Mouse (Mus musculus) kidney, postnatal 36 days (tissue): ENCODE measurements at regions not wholly inside any gene's neighbourhood (a gene's known extent, or its start where the extent isn't known, plus 50 kb on each side); places are given as distances from the start of the nearest gene placed in this dataset.
"Not testable (repeated sequence)": the region's sequence is repeated elsewhere in the genome, so short reads cannot be mapped to it uniquely, and the experiment has no call there.

Experiments used
- DNase-seq, 2 experiments: peaks; one replicate each; pipeline ENCODE4 v3.0.0; 2021 to 2022; ENCODE audit warnings: mixed read lengths in 2 of 2

DNA sequence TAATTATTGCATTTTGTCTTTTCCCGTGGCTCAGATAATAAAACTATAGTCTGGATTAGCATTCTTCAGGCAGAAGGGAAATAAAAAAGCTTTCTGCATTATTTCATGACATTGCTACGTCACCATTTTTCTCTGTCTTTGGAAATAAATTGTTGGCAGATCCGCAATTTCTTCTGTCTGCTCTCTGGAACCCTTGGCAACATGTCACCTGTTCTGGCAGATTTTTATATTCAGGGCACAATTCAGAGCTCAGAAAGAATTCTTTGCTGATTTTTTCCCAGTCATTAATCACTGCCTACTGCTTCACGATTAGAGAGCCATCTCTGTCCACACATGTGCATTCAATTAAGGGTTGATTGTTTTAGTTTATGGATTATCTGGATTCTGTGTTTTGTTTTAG is 460.5 kb downstream of the Cdh8 start:
- no peak for DNase-seq

- no peak for DNase-seq
Observed at GRCm38 (mm10) chr8:98913159-98913777, 503.0 kb downstream of the Cdh8 start.

DNA sequence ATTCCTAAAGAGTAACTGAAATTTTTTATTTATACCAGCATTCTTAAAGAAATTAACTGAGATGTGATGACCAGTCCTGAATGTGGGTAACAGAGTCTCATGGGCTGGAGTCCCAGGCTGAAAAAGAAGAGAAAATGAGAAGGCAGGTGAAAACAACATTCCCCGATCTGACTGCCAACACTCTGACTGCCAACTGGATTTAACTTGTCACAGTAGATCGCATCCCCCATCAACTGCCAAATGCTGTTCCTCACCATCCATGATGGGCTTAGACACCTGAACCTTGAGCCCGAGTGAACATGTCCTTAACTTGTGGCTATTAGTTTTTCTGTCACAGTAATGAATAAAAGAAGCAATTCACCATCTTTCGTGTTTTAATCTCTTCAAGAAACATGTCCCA is 522.9 kb downstream of the Cdh8 start:
- DNase-seq = no peak

DNA sequence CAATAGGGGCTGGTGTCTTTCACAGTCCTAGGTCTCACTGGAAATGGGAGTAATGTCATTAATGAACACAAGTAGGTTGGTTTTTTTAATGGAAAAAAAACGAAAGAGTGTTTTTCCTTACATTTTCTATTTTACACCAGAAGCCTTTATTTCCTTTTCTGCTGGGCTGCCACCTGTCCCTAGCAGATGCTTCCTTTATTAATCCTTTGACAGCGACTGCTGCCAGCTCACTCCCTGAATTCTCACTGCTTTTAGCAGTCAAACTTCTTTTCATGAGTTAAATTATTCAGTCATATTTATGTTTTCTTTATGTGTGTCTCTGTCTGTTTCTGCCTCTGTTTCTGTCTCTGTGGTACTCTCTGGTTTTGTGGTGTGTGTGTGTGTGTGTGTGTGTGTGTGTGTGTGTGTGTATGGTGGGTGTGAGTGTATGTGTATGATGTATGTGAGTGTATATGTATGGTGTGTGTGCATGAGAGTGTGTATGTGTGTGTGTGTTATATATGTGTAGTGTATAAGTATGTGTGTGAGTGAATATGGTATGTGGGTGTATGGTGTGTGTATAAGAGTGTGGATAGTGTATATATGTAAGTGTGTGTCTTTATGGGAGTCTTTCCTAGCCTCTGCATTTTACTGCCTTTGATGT is 554.5 kb downstream of the Cdh8 start:
- DNase-seq = no peak

DNA sequence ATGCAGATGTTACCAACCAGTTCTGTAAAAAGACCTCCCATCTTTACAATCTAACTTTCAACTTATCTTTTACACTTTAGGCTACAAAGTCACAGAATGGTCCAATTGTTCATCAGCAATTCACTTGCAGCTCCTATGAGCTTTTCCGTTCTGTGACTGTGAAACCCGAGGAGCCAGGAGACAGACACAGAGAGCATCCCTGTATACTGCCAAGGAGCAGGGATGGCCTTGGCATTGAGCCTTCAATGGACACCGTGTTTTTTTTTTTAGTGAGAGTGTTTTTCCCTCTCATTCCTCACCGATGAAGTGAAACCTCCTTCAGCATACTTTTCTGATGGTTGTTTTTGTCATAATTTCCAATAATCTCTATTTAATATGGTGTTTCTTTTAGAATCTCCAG is 555.1 kb downstream of the Cdh8 start:
- no peak for DNase-seq

- no peak for DNase-seq
Observed at GRCm38 (mm10) chr8:98860416-98860815, 555.9 kb downstream of the Cdh8 start.

- DNase-seq = no peak
Observed at GRCm38 (mm10) chr8:98829515-98829914, 586.8 kb downstream of the Cdh8 start.

DNA sequence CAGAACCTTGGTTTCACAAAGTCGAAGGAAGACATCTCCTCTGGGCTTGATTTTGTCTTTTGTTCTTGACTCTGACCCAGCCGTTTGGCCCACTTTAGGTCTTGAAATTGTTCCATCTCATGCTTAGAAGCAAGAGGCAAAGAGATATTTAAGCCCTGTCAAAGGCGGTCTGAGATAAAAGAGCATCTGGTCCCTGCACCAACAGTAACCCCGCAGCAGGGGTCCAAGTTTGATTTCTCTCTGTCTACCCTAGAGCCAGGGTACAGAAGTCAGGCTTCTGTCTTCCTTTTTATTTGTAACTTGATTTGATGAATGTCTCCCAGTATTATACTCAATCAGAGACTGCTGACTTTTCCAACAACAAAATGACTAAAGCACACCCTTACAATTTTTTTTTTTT is 587.3 kb downstream of the Cdh8 start:
- DNase-seq = no peak

DNA sequence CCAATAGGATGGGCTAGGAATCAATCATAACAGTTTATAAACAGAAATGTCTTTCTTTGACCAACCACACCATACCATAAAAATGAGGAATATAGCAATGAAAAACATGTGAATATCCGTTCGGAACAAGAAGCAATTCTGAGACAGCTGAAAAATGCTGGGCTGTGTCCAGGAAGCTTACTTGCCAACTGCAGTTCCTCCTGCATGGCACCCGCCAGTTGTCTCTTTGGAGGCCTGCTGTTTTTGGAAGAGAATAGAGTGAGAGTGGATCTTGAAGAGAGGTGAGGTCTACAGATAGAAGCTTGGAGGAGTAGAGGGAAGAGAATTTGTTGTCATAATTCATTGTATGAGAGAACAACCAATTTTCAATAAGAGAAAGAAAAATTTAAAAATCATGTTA is 604.3 kb downstream of the Cdh8 start:
- no peak for DNase-seq

DNA sequence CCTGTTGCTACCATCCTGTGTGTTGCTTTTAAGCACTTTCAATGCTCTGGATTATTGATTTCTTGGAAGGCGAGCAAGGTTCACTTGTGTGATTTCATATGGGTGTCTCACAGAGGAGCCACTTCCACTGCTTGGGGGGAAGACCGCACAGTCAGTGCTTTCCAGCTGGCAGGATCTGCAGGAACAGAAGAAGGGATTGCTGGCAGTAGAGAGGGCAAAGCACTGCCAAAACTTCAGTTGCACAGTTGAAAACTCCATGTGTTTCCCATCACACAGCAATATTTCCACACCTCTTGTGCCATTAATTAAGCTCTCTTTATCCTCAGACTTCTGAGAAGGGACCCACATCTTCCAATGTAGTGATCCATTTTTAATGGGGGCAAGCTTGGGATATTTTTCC is 618.8 kb downstream of the Cdh8 start:
- DNase-seq = no peak

- no peak for DNase-seq
Observed at GRCm38 (mm10) chr8:98767036-98767435, 649.2 kb downstream of the Cdh8 start.

DNA sequence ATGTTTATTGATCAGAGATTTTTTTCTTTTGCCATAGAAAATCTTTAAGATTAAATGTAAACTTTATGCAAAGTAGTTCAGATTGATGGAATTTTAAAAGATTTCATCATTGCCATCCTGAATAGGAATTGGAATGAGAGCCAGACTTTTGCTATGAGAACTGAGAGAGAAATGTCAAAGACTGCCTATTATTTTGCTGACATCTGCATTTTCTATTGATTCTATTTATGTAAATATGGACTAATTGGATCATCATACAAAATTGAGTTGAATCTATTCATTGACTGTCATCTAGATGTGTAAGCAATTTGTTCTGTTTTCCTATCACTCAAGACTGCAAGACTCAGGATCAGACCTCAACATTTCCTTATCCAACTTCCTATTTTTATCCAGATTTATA is 659.7 kb downstream of the Cdh8 start:
- DNase-seq = no peak

DNA sequence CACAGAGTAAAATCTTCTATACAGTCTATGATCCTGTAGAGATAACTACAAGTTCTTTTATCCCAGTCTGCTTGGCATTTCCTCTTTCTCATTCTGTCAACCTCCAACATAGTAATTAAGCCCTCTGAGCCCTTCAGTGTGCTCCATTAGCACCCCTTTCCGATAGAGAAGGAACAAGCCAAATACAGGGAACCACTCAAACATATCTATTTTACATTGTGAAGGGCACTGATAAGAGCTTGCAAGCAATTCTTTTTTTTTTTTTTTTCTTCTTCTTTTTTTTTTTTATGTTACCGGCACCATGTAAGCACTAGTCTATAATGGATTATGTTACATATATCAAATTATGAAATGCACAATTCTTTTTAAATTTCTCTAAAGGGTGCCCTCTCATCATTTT is 660.5 kb downstream of the Cdh8 start:
- DNase-seq = no peak

DNA sequence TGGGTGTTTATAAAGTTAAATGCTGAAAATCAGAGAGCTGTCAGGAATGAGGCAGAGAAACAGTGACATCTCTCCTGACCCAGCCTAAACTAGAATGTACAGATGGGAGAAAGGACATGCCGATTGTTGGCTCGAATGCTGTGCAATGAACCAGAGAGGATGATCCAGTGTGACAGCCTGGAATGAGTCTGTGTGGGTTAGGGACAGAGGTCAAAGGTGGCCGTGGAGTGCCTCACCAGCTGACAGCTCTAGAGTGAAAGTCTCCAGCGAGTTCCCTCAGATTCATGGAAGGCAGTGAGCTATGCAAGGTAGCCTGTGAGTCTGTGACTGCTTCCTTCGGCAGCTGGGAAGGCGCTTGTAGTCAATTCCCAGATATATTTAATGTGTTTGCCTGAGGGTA is 663.9 kb downstream of the Cdh8 start:
- DNase-seq = peak; percentile 4 to 12

- no peak for DNase-seq
Observed at GRCm38 (mm10) chr8:98707753-98708152, 708.5 kb downstream of the Cdh8 start.

GRCm38 (mm10) chr8:98706122-98706521 is 710.1 kb downstream of the Cdh8 start:
- no peak for DNase-seq

DNA sequence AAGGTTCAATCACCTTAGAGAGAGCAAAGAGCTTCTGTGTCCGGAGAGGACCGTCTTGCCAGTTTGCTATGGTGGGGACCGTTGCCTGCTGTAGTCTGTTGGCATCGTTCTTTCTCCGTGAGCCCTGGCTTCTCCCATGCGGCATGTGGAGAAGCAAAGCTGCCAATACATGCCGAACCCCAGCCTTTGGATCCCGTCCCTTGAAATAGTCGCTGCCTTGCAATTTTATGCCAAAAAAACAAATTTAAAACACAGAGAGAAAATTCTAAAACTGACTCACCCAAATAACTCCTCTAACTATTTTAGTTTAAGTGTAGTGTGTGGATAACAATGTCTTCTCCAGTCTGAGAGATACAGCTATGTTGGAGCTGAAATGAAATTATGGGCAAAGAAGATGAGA is 731.1 kb downstream of the Cdh8 start:
- DNase-seq = no peak

DNA sequence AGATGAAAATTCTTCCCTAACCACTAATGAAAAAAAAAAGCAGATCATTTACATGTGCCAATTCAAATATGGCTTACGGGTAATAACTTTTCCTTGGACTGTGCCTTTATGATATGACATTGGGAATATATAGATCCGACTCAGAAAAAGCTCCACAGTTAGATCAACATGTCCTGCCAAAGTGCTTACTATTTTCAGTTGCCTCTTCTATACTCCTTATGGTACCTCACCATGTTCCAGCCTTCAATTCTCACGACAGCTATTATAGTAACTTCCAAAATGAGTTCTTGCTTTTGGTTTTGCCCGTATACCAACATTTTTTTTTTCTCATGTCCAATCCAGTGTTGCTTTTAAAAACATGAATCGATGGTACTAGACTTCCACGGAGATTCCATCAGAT is 731.7 kb downstream of the Cdh8 start:
- DNase-seq = no peak

GRCm38 (mm10) chr8:98680065-98680464 is 736.2 kb downstream of the Cdh8 start:
- DNase-seq = no peak

GRCm38 (mm10) chr8:98659287-98659686 is 757.0 kb downstream of the Cdh8 start:
- DNase-seq = no peak

DNA sequence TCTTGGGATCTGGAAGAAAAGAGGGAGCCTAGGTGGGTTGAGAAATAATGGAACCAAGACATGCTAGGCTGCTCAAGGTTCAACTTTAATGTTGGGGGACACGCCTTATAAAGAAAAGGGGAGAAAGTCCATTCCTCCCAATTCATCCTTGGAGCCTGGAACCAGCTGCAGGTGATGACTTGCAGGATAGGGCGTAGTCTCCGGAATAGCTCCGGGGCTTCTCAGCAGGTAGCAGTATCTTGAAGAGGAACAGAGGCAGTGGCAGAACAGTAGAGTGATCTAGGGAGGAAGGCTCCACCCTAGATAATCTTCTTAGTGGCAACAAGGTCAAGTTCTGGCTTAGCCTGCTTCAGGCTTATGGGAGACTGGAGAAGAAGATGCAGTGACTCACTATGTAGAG is 764.0 kb downstream of the Cdh8 start:
- not testable (repeated sequence) for DNase-seq

- DNase-seq = no peak
Observed at GRCm38 (mm10) chr8:98651010-98651409, 765.3 kb downstream of the Cdh8 start.

DNA sequence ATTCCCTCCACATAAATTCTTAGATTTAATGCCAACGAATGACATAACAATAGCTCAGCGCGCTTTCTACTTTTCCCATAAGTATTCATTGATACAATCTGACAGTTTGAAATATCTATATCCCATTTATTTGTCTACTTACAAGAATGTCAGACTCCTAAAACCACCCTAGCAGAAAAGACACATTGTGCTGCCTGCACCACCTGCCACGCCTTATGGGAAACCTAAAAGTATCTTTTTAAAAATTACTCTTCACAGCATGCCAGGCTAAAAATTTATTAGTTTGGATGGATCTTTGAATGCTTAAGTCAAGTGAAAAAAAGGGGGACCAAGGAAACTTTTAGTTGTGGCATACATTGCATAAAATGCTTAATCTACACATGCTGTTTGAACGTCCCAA is 788.1 kb downstream of the Cdh8 start:
- no peak for DNase-seq

GRCm38 (mm10) chr8:98613834-98614428 is 802.3 kb downstream of the Cdh8 start:
- DNase-seq = no peak
